Mouse (Mus musculus) limb, embryonic 14.5 days (tissue): Measurements from ENCODE around the gene Rmi1. TPM values are rescaled to one million over a fixed set of nuclear protein-coding genes. Genes with fewer than 3 reads are reported as not detected.
"Not testable (repeated sequence)": the region's sequence is repeated elsewhere in the genome, so short reads cannot be mapped to it uniquely, and the experiment has no call there.

Source experiments
- ATAC-seq: fragments of 200-750 bp; cut with Nextera tagmentation; 2 replicates; pipeline ENCODE4 v1.8.0; 2017; ENCODE audit warnings: low read depth, moderate number of reproducible peaks, moderate TSS enrichment; ENCODE audit not compliant: low FRiP score
- DNase-seq: peaks from one replicate; pipeline ENCODE4 v3.0.0-alpha.2; 2015; ENCODE audit warnings: low spot score
- H3K27ac ChIP-seq: fragments of 300-500 bp; sonication (generic); replicated peaks from 2 replicates; pipeline ENCODE4 v1.5.1; 2014; ENCODE audit warnings: low read depth, mild to moderate bottlenecking, low read length, moderate library complexity, mixed read lengths
- H3K27me3 ChIP-seq: fragments of 300-500 bp; sonication (generic); 2 replicates; pipeline ENCODE4 v1.6.1; 2014; ENCODE audit warnings: low read length, mixed read lengths; ENCODE audit not compliant: control insufficient read depth, insufficient read depth
- H3K36me3 ChIP-seq: fragments of 300-500 bp; sonication (generic); 2 replicates; pipeline ENCODE4 v1.6.1; 2014; ENCODE audit warnings: mild to moderate bottlenecking, low read length, moderate library complexity, mixed read lengths; ENCODE audit not compliant: control insufficient read depth, insufficient read depth
- H3K4me1 ChIP-seq: fragments of 300-500 bp; sonication (generic); 2 replicates; pipeline ENCODE4 v1.6.1; 2014; ENCODE audit warnings: antibody characterized with exemption, low read length, mixed read lengths; ENCODE audit not compliant: control insufficient read depth, insufficient read depth
- H3K4me2 ChIP-seq: fragments of 300-500 bp; sonication (generic); replicated peaks from 2 replicates; pipeline ENCODE4 v1.6.1; 2014; ENCODE audit warnings: low read depth, mild to moderate bottlenecking, low read length, moderate library complexity; ENCODE audit not compliant: severe bottlenecking
- H3K4me3 ChIP-seq: fragments of 300-500 bp; sonication (generic); replicated peaks from 2 replicates; pipeline ENCODE4 v1.5.1; 2014; ENCODE audit warnings: low read length
- H3K9ac ChIP-seq: fragments of 300-500 bp; sonication (generic); 2 replicates; pipeline ENCODE4 v1.6.1; 2014; ENCODE audit warnings: mild to moderate bottlenecking, low read depth, low read length, moderate library complexity; ENCODE audit not compliant: severe bottlenecking
- H3K9me3 ChIP-seq: fragments of 300-500 bp; sonication (generic); 2 replicates; pipeline ENCODE4 v1.6.1; 2016; ENCODE audit warnings: low read length; ENCODE audit not compliant: control insufficient read depth
- POLR2A ChIP-seq: fragments of 200-500 bp; IDR thresholded peaks from 2 replicates; pipeline ENCODE4 v1.8.0; 2012; ENCODE audit warnings: inconsistent platforms, mild to moderate bottlenecking, moderate library complexity, borderline replicate concordance; ENCODE audit not compliant: insufficient read depth, insufficient read length; ENCODE audit errors: extremely low read depth
- WGBS: fragments of 180-500 bp; shearing (Covaris S2); extraction: QIAGEN DNeasy Blood & Tissue Kit; methylation state at CpG from one replicate; pipeline ENCODE4 v1.1.7; 2014; 5-methylcytosine and 5-hydroxymethylcytosine counted together
- polyA plus RNA-seq, 2 experiments: library from polyadenylated mRNA; depleted of rRNA in 1 of 2; stranded (reverse) in 1 of 2; unstranded in 1 of 2; fragments of >200 nt; fragmentation: Nextera tagmentation in 1 of 2; extraction: Ambion mirVana in 1 of 2; gene quantifications; 2 replicates each; pipeline versions ENCODE4 v1.2.1 to v1.2.3; 2012 to 2014

The Rmi1 gene
- polyA plus RNA-seq, 2 experiments, result 15.2 to 23.5 TPM

DNA sequence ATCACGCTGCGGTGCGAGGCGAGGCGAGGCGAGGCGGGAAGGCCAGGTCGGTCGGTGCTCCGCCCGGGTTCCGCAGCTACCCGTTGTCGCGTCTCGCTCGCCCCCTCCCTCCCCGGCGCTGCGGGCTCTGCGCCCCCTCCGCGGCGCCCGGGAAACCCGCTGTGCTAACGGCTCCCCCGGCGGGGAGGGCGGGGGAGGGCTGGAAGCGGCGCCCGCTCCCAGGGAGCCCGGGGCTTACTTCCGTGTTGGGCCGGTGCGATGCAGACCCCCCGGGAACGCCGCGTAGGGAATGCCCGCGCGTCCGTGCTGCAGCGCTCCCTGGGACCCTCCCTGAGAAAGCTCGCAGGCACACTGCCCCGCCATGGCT lies 679 bp downstream of the Rmi1 start:
- no peak for DNase-seq
- Histone ChIP-seq H3K9ac (peak overlapping the region; percentile 100), H3K4me3 (peak overlapping the region; percentile 100), H3K9me3 (no peaks in the 10 kb centered on the region), H3K27ac (peak overlapping the region; percentile 99), H3K4me1 (no peaks in the 10 kb centered on the region), H3K4me2 (peak overlapping the region; percentile 49), H3K36me3 (peaks cover 26% of the 10 kb centered on the region), H3K27me3 (no peaks in the 10 kb centered on the region)
- TF ChIP-seq POLR2A, result no peak
- ATAC-seq, result peak; percentile 47
- 1% methylated on average over 13 of the region's 48 CpGs for WGBS

DNA sequence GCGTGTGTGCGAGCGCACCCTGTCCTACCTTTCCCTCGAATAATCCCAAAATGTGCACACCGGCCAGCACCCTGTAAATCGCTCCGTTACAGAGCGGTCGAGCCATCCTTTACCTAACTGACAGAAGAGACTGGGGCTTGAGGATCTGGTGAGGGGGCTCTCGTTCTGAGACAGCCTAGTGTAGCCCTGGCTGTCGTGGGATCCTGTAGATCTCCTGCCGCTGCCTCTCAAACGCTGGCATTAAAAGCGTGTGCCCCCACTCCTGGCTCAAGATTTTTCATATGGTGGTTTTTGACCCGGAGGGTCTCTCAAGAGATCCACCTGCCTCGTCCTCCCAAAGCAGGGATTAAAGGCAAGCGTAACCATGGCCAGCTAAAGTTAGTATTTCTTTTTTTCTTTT lies 1.2 kb downstream of the Rmi1 start, which contains the start of gene Hnrnpk:
TSS of gene Hnrnpk (minus strand) at position 101 of the 400 bp plus-strand sequence.
- H3K27me3 ChIP-seq, H3K4me1 ChIP-seq, DNase-seq, ATAC-seq, H3K9me3 ChIP-seq: not testable (repeated sequence)
- Histone ChIP-seq H3K4me3 (peak within 1 kb of the TSS; percentile 100), H3K36me3 (peaks cover 21% of the 10 kb centered on the region), H3K4me2 (peak within 1 kb of the TSS; percentile 49), H3K9ac (peak within 1 kb of the TSS; percentile 100), H3K27ac (peak within 1 kb of the TSS; percentile 99)
- WGBS, result 7% methylated on average over 16 of the region's 17 CpGs

DNA sequence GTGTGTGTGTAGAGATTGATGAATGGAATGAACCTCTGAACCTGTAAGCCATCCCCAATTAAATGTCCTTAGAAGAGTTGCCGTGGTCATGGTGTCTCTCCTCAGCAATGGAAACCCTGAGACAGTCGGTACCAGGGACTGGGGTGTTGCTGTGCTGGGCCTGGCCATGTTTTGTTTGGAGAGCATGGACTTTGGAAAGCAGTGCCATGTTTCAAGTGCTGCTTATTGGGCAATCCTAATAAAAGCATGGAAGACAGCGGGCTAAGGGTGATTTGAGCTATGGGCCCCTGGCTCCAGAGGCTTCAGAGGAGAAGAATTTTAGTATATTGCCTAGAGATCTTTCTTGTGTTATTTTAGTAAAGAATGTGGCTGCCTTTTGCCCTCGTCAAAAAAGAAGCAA lies 9.0 kb downstream of the Rmi1 start:
- Histone ChIP-seq H3K36me3 (peaks cover 22% of the 10 kb centered on the region), H3K4me3 (no peak overlapping the region), H3K9me3 (no peaks in the 10 kb centered on the region), H3K4me2 (no peak overlapping the region), H3K27me3 (no peaks in the 10 kb centered on the region), H3K9ac (no peak overlapping the region), H3K27ac (no peak overlapping the region), H3K4me1 (no peaks in the 10 kb centered on the region)
- DNase-seq, result no peak
- 94% methylated on average over 4 of the region's 4 CpGs for WGBS
- ATAC-seq, result no peak
- TF ChIP-seq POLR2A, result no peak

DNA sequence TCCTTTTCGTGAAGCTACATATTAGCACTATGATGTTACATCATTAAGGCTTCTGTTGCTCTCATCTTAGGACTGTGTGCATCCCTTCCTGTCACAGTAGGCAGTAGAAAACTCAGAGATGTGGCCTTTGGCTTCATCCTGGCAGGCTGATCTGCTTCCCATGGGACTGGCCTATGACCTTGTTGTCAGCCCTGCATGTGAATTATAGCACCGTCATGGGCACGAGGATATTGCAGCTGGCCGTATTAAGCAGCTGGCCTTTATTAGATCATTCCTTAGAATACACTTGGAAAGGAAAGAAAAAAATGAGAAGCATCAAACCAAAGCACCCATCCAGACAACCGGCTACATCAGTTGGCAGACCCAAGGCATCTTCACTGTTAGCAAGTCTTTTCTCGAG lies 13.3 kb downstream of the Rmi1 start:
- Histone ChIP-seq H3K9me3 (no peaks in the 10 kb centered on the region), H3K36me3 (peaks cover 7% of the 10 kb centered on the region), H3K27me3 (no peaks in the 10 kb centered on the region), H3K4me1 (no peaks in the 10 kb centered on the region), H3K27ac (no peak overlapping the region), H3K4me3 (no peak overlapping the region), H3K9ac (no peak overlapping the region), H3K4me2 (no peak overlapping the region)
- TF ChIP-seq POLR2A, result no peak
- ATAC-seq (no peak), DNase-seq (no peak)
- WGBS, result 55% methylated on average over 6 of the region's 6 CpGs

DNA sequence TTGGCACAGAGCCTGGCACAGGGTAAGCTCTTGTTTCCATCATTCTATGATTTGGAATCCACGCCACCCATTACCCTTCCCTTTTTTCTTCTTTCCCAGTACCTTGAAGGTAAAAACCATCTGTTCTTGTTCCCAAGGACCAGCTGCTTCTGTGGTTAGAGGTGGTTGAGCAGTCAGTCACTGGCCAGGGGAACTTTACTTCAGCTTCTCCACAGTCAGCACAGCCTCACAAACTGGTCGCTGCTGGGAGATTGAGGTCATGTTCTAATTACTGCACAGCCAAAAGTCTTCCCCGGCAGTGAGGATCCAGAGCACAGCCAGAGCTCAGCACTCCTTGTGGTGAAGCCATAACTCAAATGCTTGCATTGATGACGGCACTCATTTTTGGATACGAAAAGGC lies 13.8 kb downstream of the Rmi1 start:
- no peak overlapping the region for H3K4me2 ChIP-seq
- H3K27me3 ChIP-seq, result no peaks in the 10 kb centered on the region
- DNase-seq, result no peak
- WGBS, result 56% methylated on average over 5 of the region's 5 CpGs
- H3K9ac ChIP-seq, result no peak overlapping the region
- no peaks in the 10 kb centered on the region for H3K9me3 ChIP-seq
- ATAC-seq, result 0 out of 2 replicates have a peak, but pooled peaks have one; percentile 15
- H3K27ac ChIP-seq, result no peak overlapping the region
- no peaks in the 10 kb centered on the region for H3K4me1 ChIP-seq
- H3K36me3 ChIP-seq, result peaks cover 4% of the 10 kb centered on the region
- no peak for TF ChIP-seq POLR2A
- no peak overlapping the region for H3K4me3 ChIP-seq

DNA sequence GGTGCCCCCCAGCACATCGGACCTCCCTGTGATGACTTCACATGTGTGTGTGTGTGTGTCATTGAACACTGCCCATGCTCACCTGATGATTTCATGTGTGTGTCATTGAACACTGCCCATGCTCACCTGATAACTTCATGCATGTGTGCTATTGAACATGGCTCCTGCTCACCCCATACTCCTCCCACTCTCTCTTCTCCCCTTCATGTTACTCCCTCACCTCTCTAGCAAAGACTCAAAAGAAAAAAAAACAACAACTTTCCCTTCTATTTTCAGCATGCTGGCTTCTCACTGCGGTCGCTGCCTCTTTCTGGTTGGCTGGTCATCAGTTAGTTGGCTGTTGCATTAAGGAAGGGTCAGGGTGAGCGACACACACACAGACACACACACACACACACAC lies 16.6 kb downstream of the Rmi1 start:
- Histone ChIP-seq H3K9me3 (no peaks in the 10 kb centered on the region), H3K4me3 (no peak overlapping the region), H3K27me3 (no peaks in the 10 kb centered on the region), H3K4me2 (no peak overlapping the region), H3K4me1 (no peaks in the 10 kb centered on the region), H3K36me3 (no peaks in the 10 kb centered on the region), H3K27ac (no peak overlapping the region), H3K9ac (no peak overlapping the region)
- no peak for TF ChIP-seq POLR2A
- 87% methylated on average over 4 of the region's 4 CpGs for WGBS
- DNase-seq, result no peak
- ATAC-seq, result no peak
